Mouse (Mus musculus): ENCODE results near the gene Golm1. TPM values are rescaled to one million over a fixed set of nuclear protein-coding genes. Genes with fewer than 3 reads are reported as not detected.
A peak's percentile ranks its signal among the peaks of the same experiment; 100 is the strongest.
"Not testable (repeated sequence)": the region's sequence is repeated elsewhere in the genome, so short reads cannot be mapped to it uniquely, and the experiment has no call there.

The Golm1 gene
- 31.0 and 32.8 TPM in 2 replicates for polyA plus RNA-seq (2015; fragmentation: Nextera tagmentation; extraction: Ambion mirVana)

- no peaks in the 10 kb centered on the region for H3K36me3 ChIP-seq (replicated peaks)
- H3K4me3 ChIP-seq, result peak within 1 kb of the TSS; percentile 76
- H3K9ac ChIP-seq, result peak within 1 kb of the TSS; percentile 66
- peak within 1 kb of the TSS; percentile 61 for H3K4me2 ChIP-seq
- H3K9me3 ChIP-seq, result no peaks in the 10 kb centered on the region
- H3K27ac ChIP-seq, result peak within 1 kb of the TSS; percentile 77
- H3K4me1 ChIP-seq, result peaks cover 26% of the 10 kb centered on the region
- WGBS, result under 1% methylated on average over 54 of the region's 61 CpGs
- peak; percentile 80 for ATAC-seq (replicated peaks)
- no peaks in the 10 kb centered on the region for H3K27me3 ChIP-seq (replicated peaks)
These were observed at the start of gene Golm1 for GRCm38 (mm10) chr13:59675151-59676011. Gene Golm1, minus strand, starts transcription at chr13:59675811.

GRCm38 (mm10) chr13:59722089-59722488, 46.5 kb upstream of the Golm1 start:
- H3K36me3 ChIP-seq (replicated peaks); H3K27me3 ChIP-seq (replicated peaks); H3K9ac ChIP-seq; H3K4me3 ChIP-seq; H3K4me2 ChIP-seq; H3K9me3 ChIP-seq; ATAC-seq (replicated peaks); H3K4me1 ChIP-seq; H3K27ac ChIP-seq: not testable (repeated sequence)
- WGBS, result 78% methylated on average over 1 of the region's 1 CpGs

GRCm38 (mm10) chr13:59719475-59719874, 43.9 kb upstream of the Golm1 start:
- H3K4me1 ChIP-seq, result no peaks in the 10 kb centered on the region
- ATAC-seq (replicated peaks), result no peak
- no peak overlapping the region for H3K27ac ChIP-seq

GRCm38 (mm10) chr13:59718857-59719440, 43.3 kb upstream of the Golm1 start:
- not testable (repeated sequence) for H3K4me1 ChIP-seq; H3K27me3 ChIP-seq (replicated peaks); H3K9ac ChIP-seq; H3K4me3 ChIP-seq; H3K27ac ChIP-seq; H3K4me2 ChIP-seq; H3K9me3 ChIP-seq; ATAC-seq (replicated peaks); H3K36me3 ChIP-seq (replicated peaks)
- WGBS, result 47% methylated on average over 6 of the region's 6 CpGs

More at GRCm38 (mm10) chr13:59719475-59719874, 43.9 kb upstream of the Golm1 start:
- Histone ChIP-seq H3K9me3 (no peaks in the 10 kb centered on the region), H3K4me2 (no peak overlapping the region), H3K9ac (no peak overlapping the region), H3K36me3 (replicated peaks) (no peaks in the 10 kb centered on the region), H3K4me3 (no peak overlapping the region), H3K27me3 (replicated peaks) (no peaks in the 10 kb centered on the region)
- WGBS, result 82% methylated on average over 1 of the region's 1 CpGs

- Histone ChIP-seq H3K4me3 (no peak overlapping the region), H3K9ac (no peak overlapping the region), H3K4me2 (no peak overlapping the region), H3K4me1 (no peaks in the 10 kb centered on the region), H3K27me3 (replicated peaks) (no peaks in the 10 kb centered on the region), H3K36me3 (replicated peaks) (no peaks in the 10 kb centered on the region), H3K9me3 (no peaks in the 10 kb centered on the region), H3K27ac (no peak overlapping the region)
- no peak for ATAC-seq (replicated peaks)
- WGBS, result 49% methylated on average over 3 of the region's 3 CpGs
These were observed 38.1 kb upstream of the Golm1 start for GRCm38 (mm10) chr13:59713710-59714109.

- not testable (repeated sequence) for H3K4me1 ChIP-seq; H3K4me2 ChIP-seq; H3K9me3 ChIP-seq; H3K4me3 ChIP-seq; ATAC-seq (replicated peaks); H3K9ac ChIP-seq; H3K36me3 ChIP-seq (replicated peaks); H3K27me3 ChIP-seq (replicated peaks); H3K27ac ChIP-seq
- WGBS, result 77% methylated on average over 3 of the region's 3 CpGs
These were observed 36.4 kb upstream of the Golm1 start, which contains the start of gene Spata31d1b for GRCm38 (mm10) chr13:59711984-59712383. Gene Spata31d1b, plus strand, starts transcription at chr13:59712284.

- Histone ChIP-seq H3K4me2 (no peak within 1 kb of the TSS), H3K9ac (no peak within 1 kb of the TSS), H3K4me3 (no peak within 1 kb of the TSS), H3K27me3 (replicated peaks) (no peaks in the 10 kb centered on the region), H3K9me3 (no peaks in the 10 kb centered on the region), H3K36me3 (replicated peaks) (no peaks in the 10 kb centered on the region), H3K27ac (no peak within 1 kb of the TSS), H3K4me1 (no peaks in the 10 kb centered on the region)
- 90% methylated on average over 15 of the region's 15 CpGs for WGBS
- ATAC-seq (replicated peaks), result no peak
These were observed 34.6 kb upstream of the Golm1 start, which contains the start of gene Spata31d1a for GRCm38 (mm10) chr13:59710230-59710629. Gene Spata31d1a, minus strand, starts transcription at chr13:59710330.

- no peak overlapping the region for H3K9ac ChIP-seq
- H3K27ac ChIP-seq, result no peak overlapping the region
- no peak overlapping the region for H3K4me3 ChIP-seq
- no peak; the same call in 1 of the 2 replicates for ATAC-seq (replicated peaks)
- 43% methylated on average over 12 of the region's 12 CpGs for WGBS
- no peaks in the 10 kb centered on the region for H3K27me3 ChIP-seq (replicated peaks)
- peaks cover 4% of the 10 kb centered on the region; the same call in 1 of the 2 replicates for H3K4me1 ChIP-seq
- H3K36me3 ChIP-seq (replicated peaks), result no peaks in the 10 kb centered on the region
- H3K4me2 ChIP-seq, result no peak overlapping the region
- no peaks in the 10 kb centered on the region for H3K9me3 ChIP-seq
These were observed 29.0 kb upstream of the Golm1 start for GRCm38 (mm10) chr13:59704562-59704961.

GRCm38 (mm10) chr13:59703514-59703913, 27.9 kb upstream of the Golm1 start:
- Histone ChIP-seq H3K4me1 (peaks cover 4% of the 10 kb centered on the region; the same call in 1 of the 2 replicates), H3K36me3 (replicated peaks) (no peaks in the 10 kb centered on the region), H3K9ac (no peak overlapping the region), H3K27ac (no peak overlapping the region), H3K9me3 (no peaks in the 10 kb centered on the region), H3K27me3 (replicated peaks) (no peaks in the 10 kb centered on the region), H3K4me3 (no peak overlapping the region), H3K4me2 (no peak overlapping the region)
- ATAC-seq (replicated peaks), result no peak
- 89% methylated on average over 12 of the region's 12 CpGs for WGBS

GRCm38 (mm10) chr13:59700137-59700536, 24.5 kb upstream of the Golm1 start:
- H3K4me3 ChIP-seq; H3K4me1 ChIP-seq; H3K36me3 ChIP-seq (replicated peaks); H3K27ac ChIP-seq; H3K9me3 ChIP-seq; H3K27me3 ChIP-seq (replicated peaks); H3K9ac ChIP-seq; H3K4me2 ChIP-seq; ATAC-seq (replicated peaks): not testable (repeated sequence)
- WGBS, result 52% methylated on average over 1 of the region's 1 CpGs

- H3K36me3 ChIP-seq (replicated peaks), result no peaks in the 10 kb centered on the region
- no peaks in the 10 kb centered on the region for H3K4me1 ChIP-seq
- 92% methylated on average over 8 of the region's 8 CpGs for whole genome bisulfite sequencing
- no peaks in the 10 kb centered on the region for H3K9me3 ChIP-seq
- no peak overlapping the region for H3K4me3 ChIP-seq
- H3K27ac ChIP-seq, result no peak overlapping the region
- no peak overlapping the region for H3K4me2 ChIP-seq
- H3K27me3 ChIP-seq (replicated peaks), result no peaks in the 10 kb centered on the region
- ATAC-seq (replicated peaks), result no peak
- no peak overlapping the region for H3K9ac ChIP-seq
These were observed 23.5 kb upstream of the Golm1 start for GRCm38 (mm10) chr13:59699131-59699530.

GRCm38 (mm10) chr13:59695781-59696180, 20.2 kb upstream of the Golm1 start:
- H3K27ac ChIP-seq, result no peak overlapping the region
- no peaks in the 10 kb centered on the region for H3K27me3 ChIP-seq (replicated peaks)
- H3K4me2 ChIP-seq, result no peak overlapping the region
- H3K4me3 ChIP-seq, result no peak overlapping the region
- no peak overlapping the region for H3K9ac ChIP-seq
- no peaks in the 10 kb centered on the region for H3K9me3 ChIP-seq
- no peak for ATAC-seq (replicated peaks)
- no peaks in the 10 kb centered on the region for H3K36me3 ChIP-seq (replicated peaks)
- H3K4me1 ChIP-seq, result no peaks in the 10 kb centered on the region
- WGBS, result 93% methylated on average over 7 of the region's 7 CpGs
